Mouse (Mus musculus) effector memory CD4-positive, alpha-beta T cell, adult 5 months (primary cell): ENCODE measurements around the gene Cd200r3. TPM values are rescaled to one million over a fixed set of nuclear protein-coding genes. Genes with fewer than 3 reads are reported as not detected.

Experiments
- polyA plus RNA-seq: library from polyadenylated mRNA; unstranded; fragments of 100-300 nt; shearing (Covaris generic); gene quantifications from one replicate; pipeline ENCODE4 v1.2.1, GENCODE M21; 2017

The Cd200r3 gene
- polyA plus RNA-seq = not detected

DNA sequence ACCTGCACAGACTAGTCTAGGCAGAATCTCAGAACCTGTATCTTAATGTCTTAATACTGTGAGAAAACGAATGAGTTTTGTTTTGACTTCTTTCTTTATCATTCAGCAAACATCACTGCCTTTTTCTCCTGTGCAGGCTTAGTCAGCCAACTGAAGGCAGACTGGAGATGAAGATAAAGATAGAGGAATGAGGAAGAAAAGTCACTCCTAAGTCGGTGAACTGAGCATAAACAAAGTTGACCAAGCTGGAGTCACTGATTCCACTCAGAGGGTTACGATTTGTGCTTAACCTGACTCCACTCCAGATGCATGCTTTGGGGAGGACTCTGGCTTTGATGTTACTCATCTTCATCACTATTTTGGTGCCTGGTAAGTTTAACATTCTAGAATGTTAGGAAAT lies at the start of gene Cd200r3:
Gene Cd200r3, plus strand, starts transcription at position 211 of the 400 bp plus-strand sequence.

Other genes with a start within 250 kb of the Cd200r3 start
- gene Nepro, start 219.4 kb upstream of the Cd200r3 start, polyA plus RNA-seq = 6.9 TPM
- gene Gtpbp8, start 197.3 kb upstream of the Cd200r3 start, polyA plus RNA-seq = 17.6 TPM
- gene Cd200r1, start 177.9 kb upstream of the Cd200r3 start, polyA plus RNA-seq = 21.7 TPM
- 9.1 TPM for gene Cd200r4, start 131.9 kb upstream of the Cd200r3 start, polyA plus RNA-seq
- gene Cd200r2, start 76.6 kb upstream of the Cd200r3 start, polyA plus RNA-seq = not detected
- gene Ccdc80, start 149.7 kb downstream of the Cd200r3 start, polyA plus RNA-seq = not detected
- 25.5 TPM for gene Slc35a5, start 215.0 kb downstream of the Cd200r3 start, polyA plus RNA-seq
- gene Atg3, start 215.1 kb downstream of the Cd200r3 start, polyA plus RNA-seq = 62.9 TPM